Mouse (Mus musculus): ENCODE results near the gene Prss46.

The Prss46 gene

DNA sequence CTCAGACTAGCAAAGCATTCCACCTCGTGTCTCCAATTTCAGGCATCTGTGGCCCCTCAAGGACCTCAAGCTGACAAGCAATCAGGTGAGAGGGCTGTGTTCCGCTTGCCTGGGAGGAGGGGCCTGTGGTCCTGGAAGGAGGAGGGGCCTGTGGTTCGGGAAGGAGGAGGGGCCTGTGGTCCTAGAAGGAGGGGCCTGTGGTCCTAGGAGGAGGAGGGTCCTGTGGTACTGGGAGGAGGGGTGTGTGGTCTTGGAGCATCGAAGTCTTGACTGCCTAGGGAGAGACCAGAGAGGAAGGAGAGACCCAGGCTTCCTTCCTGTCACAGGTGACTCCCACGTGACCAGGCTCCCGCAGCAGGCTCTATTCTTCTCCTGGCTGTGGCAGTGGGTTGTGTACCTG lies 52.3 kb downstream of the Prss46 start:
- DNase-seq (ENCODE audit: low spot score), result peak; percentile 34

DNA sequence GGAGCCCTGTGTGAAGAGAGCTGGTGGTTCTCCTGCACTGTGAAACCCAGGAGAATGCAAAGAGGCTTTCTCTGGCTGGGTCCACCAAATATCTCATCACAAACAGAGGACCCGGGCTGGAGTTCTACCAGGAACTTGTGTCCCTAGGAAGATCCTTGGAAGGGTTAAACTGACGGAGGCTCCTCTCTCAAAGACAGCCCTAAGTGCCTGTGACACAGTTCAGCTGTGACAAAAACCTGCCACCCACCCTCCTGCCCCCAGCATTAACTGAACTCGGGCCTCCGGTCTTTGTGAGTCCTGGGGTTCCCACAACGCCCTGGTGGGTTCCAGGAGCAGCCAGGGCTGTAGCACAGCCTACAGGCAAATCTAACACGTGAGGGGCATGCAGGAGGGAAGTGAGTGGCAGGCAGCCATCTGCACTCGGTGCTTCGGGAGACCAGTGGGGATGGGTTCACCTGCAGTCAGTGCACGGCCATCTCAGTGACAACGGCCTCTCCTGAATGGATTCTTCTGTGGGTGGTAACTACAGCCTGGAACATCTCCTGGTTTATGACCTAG lies 55.2 kb downstream of the Prss46 start:
- no peak for DNase-seq (ENCODE audit: low spot score)

DNA sequence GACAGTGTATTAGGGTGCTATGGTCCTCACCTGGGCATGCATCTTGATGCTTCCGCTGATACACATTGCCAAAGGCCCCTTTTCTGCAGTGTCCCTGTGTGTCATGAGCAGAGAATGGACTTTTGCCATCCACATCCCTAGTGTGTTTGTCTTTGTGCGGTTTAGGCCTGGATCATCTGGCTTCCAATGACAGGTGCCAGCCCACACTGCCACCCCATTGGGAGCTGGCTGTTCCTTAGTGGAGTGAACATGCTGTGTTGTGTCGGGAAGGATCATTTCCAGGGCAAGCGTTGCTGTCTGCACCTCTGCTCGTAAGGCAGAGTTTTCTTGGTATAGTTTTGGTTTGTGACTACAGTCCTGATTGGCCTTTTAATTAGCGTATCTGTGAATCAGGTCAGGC lies 56.9 kb downstream of the Prss46 start:
- DNase-seq (ENCODE audit: low spot score), result no peak

DNA sequence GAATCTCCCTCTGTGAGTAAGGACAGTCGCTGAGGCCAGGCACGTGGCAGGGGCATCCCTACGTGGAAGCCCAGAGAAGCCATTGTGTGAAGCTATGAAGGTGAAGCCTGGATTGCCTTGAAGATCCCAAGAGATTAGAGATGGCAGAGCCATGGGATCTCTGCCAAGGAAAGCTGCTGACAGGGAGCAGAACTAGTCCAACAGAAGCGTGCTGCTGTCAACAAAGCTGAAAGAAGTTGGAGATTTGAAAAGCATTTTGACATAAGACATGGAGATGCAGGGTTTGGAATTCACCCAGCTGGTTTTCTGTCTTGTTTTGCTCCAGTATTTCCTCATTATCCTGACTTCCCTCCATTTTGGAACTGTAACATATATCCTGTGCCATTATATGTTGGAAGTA lies 58.0 kb downstream of the Prss46 start:
- no peak for DNase-seq (ENCODE audit: low spot score)

All from lung, postnatal 25 days (tissue).